Mouse (Mus musculus) forebrain, postnatal 0 days (tissue): Measurements from ENCODE around the gene Samsn1. TPM values are rescaled to one million over a fixed set of nuclear protein-coding genes. Genes with fewer than 3 reads are reported as not detected.

ENCODE experiments used
- ATAC-seq: fragments of 200-750 bp; cut with Nextera tagmentation; 2 replicates; pipeline ENCODE4 v1.8.0; 2017; ENCODE audit warnings: mild to moderate bottlenecking, moderate library complexity
- DNase-seq: peaks from one replicate; pipeline ENCODE4 v3.0.0-alpha.2; 2015
- H3K27ac ChIP-seq: fragments of 300-500 bp; sonication (generic); 2 replicates; pipeline ENCODE4 v1.5.1; 2014; ENCODE audit warnings: low read depth, mild to moderate bottlenecking, antibody characterized with exemption, low read length, moderate library complexity, mixed read lengths
- H3K27me3 ChIP-seq: fragments of 300-500 bp; sonication (generic); 2 replicates; pipeline ENCODE4 v1.6.1; 2014; ENCODE audit warnings: mild to moderate bottlenecking, low read length, mixed read lengths; ENCODE audit not compliant: insufficient read depth
- H3K36me3 ChIP-seq: fragments of 300-500 bp; sonication (generic); 2 replicates; pipeline ENCODE4 v1.6.1; 2014; ENCODE audit warnings: mild to moderate bottlenecking, moderate library complexity; ENCODE audit not compliant: insufficient read depth
- H3K4me1 ChIP-seq: fragments of 300-500 bp; sonication (generic); 2 replicates; pipeline ENCODE4 v1.6.1; 2014; ENCODE audit warnings: antibody characterized with exemption; ENCODE audit not compliant: insufficient read depth
- H3K4me2 ChIP-seq: fragments of 300-500 bp; sonication (generic); 2 replicates; pipeline ENCODE4 v1.6.1; 2014; ENCODE audit warnings: low read depth, mild to moderate bottlenecking, moderate library complexity
- H3K4me3 ChIP-seq: fragments of 300-500 bp; sonication (generic); 2 replicates; pipeline ENCODE4 v1.5.1; 2014; ENCODE audit warnings: low read depth, low read length, mixed read lengths
- H3K9ac ChIP-seq: fragments of 300-500 bp; sonication (generic); 2 replicates; pipeline ENCODE4 v1.6.1; 2014; ENCODE audit warnings: mild to moderate bottlenecking
- H3K9me3 ChIP-seq: fragments of 300-500 bp; sonication (generic); 2 replicates; pipeline ENCODE4 v1.6.1; 2016; ENCODE audit warnings: low read length
- CTCF ChIP-seq: sonication (generic); IDR thresholded peaks from 2 replicates; pipeline ENCODE4 v1.5.1; 2016; ENCODE audit warnings: antibody characterized with exemption, control low read depth, low read depth
- WGBS: fragments of 180-500 bp; shearing (Covaris S2); extraction: QIAGEN DNeasy Blood & Tissue Kit; methylation state at CpG from one replicate; pipeline ENCODE4 v1.1.7; 2014; 5-methylcytosine and 5-hydroxymethylcytosine counted together
- polyA plus RNA-seq: library from polyadenylated mRNA; unstranded; fragments of >200 nt; fragmentation: Nextera tagmentation; extraction: Ambion mirVana; gene quantifications from 2 replicates; pipeline ENCODE4 v1.2.1, GENCODE M21; 2015
- total RNA-seq: library from RNA; depleted of rRNA; stranded (reverse); fragments of >200 nt; gene quantifications from 2 replicates; pipeline ENCODE4 v1.2.3, GENCODE M21; 2014

Gene Samsn1
- total and polyA plus RNA-seq, 2 experiments from 2014 or later = 0.90 to 1.4 TPM

GRCm38 (mm10) chr16:75961036-75961435 is 61.0 kb downstream of the Samsn1 start:
- no peak for TF ChIP-seq CTCF
- no peak overlapping the region for H3K4me2 ChIP-seq
- no peaks in the 10 kb centered on the region for H3K9me3 ChIP-seq
- no peaks in the 10 kb centered on the region for H3K27me3 ChIP-seq
- H3K36me3 ChIP-seq = no peaks in the 10 kb centered on the region
- H3K4me1 ChIP-seq = no peaks in the 10 kb centered on the region
- 92% methylated on average over 7 of the region's 7 CpGs for WGBS
- no peak overlapping the region for H3K4me3 ChIP-seq
- no peak overlapping the region for H3K27ac ChIP-seq
- DNase-seq (no peak), ATAC-seq (no peak)
- no peak overlapping the region for H3K9ac ChIP-seq

GRCm38 (mm10) chr16:75933357-75933756 is 88.7 kb downstream of the Samsn1 start:
- DNase-seq (no peak), ATAC-seq (no peak)
- Histone ChIP-seq H3K4me2 (no peak overlapping the region), H3K4me3 (no peak overlapping the region), H3K9me3 (no peaks in the 10 kb centered on the region), H3K36me3 (no peaks in the 10 kb centered on the region), H3K4me1 (no peaks in the 10 kb centered on the region), H3K27me3 (no peaks in the 10 kb centered on the region), H3K27ac (no peak overlapping the region), H3K9ac (no peak overlapping the region)
- no peak for TF ChIP-seq CTCF

GRCm38 (mm10) chr16:75930222-75930553 is 91.9 kb downstream of the Samsn1 start:
- no peak for DNase-seq
- Histone ChIP-seq H3K4me1 (no peaks in the 10 kb centered on the region), H3K9me3 (no peaks in the 10 kb centered on the region), H3K36me3 (no peaks in the 10 kb centered on the region), H3K4me3 (no peak overlapping the region), H3K9ac (no peak overlapping the region), H3K27ac (no peak overlapping the region), H3K4me2 (no peak overlapping the region), H3K27me3 (no peaks in the 10 kb centered on the region)
- 72% methylated on average over 4 of the region's 4 CpGs for WGBS
- TF ChIP-seq CTCF = no peak
- no peak for ATAC-seq

GRCm38 (mm10) chr16:75929536-75930221 is 92.4 kb downstream of the Samsn1 start:
- WGBS = 69% methylated on average over 11 of the region's 11 CpGs
- DNase-seq (no peak), ATAC-seq (no peak)
- H3K36me3 ChIP-seq = no peaks in the 10 kb centered on the region
- no peak overlapping the region for H3K27ac ChIP-seq
- H3K4me1 ChIP-seq = no peaks in the 10 kb centered on the region
- no peak overlapping the region for H3K9ac ChIP-seq
- no peak overlapping the region for H3K4me3 ChIP-seq
- H3K9me3 ChIP-seq = no peaks in the 10 kb centered on the region
- no peak overlapping the region for H3K4me2 ChIP-seq
- H3K27me3 ChIP-seq = no peaks in the 10 kb centered on the region
- no peak for TF ChIP-seq CTCF

GRCm38 (mm10) chr16:75926511-75926910 is 95.6 kb downstream of the Samsn1 start:
- no peak for TF ChIP-seq CTCF
- DNase-seq = no peak
- no peak overlapping the region for H3K4me3 ChIP-seq
- H3K4me1 ChIP-seq = no peaks in the 10 kb centered on the region
- WGBS = 67% methylated on average over 2 of the region's 2 CpGs
- no peaks in the 10 kb centered on the region for H3K27me3 ChIP-seq
- no peak for ATAC-seq
- no peaks in the 10 kb centered on the region for H3K9me3 ChIP-seq
- H3K9ac ChIP-seq = no peak overlapping the region
- no peak overlapping the region for H3K27ac ChIP-seq
- H3K4me2 ChIP-seq = no peak overlapping the region
- no peaks in the 10 kb centered on the region for H3K36me3 ChIP-seq

- WGBS = 90% methylated on average over 4 of the region's 4 CpGs
Measured at GRCm38 (mm10) chr16:75920870-75921269, 101.2 kb downstream of the Samsn1 start.

GRCm38 (mm10) chr16:75919298-75919697 is 102.8 kb downstream of the Samsn1 start:
- Histone ChIP-seq H3K9ac (no peak overlapping the region), H3K4me3 (no peak overlapping the region), H3K4me1 (no peaks in the 10 kb centered on the region), H3K27me3 (no peaks in the 10 kb centered on the region), H3K27ac (no peak overlapping the region), H3K36me3 (no peaks in the 10 kb centered on the region), H3K4me2 (no peak overlapping the region), H3K9me3 (no peaks in the 10 kb centered on the region)
- 90% methylated on average over 4 of the region's 4 CpGs for WGBS
- TF ChIP-seq CTCF = no peak
- DNase-seq (no peak), ATAC-seq (no peak)

More at GRCm38 (mm10) chr16:75920870-75921269, 101.2 kb downstream of the Samsn1 start:
- Histone ChIP-seq H3K27me3 (no peaks in the 10 kb centered on the region), H3K9me3 (no peaks in the 10 kb centered on the region), H3K36me3 (no peaks in the 10 kb centered on the region), H3K27ac (no peak overlapping the region), H3K9ac (no peak overlapping the region), H3K4me3 (no peak overlapping the region), H3K4me1 (no peaks in the 10 kb centered on the region), H3K4me2 (no peak overlapping the region)
- TF ChIP-seq CTCF = no peak
- ATAC-seq (no peak), DNase-seq (no peak)
